In genomic region chr9:30264533-30265168, GRCm38 (mm10) we compare ENCODE assay signal across 7 mouse cellular contexts.
DNase-seq lines count a peak whose midpoint lies in the region; ATAC-seq lines count a peak whose summit lies in the region.

No protein-coding gene starts in this region.

- no peak overlapping the region for H3K9ac ChIP-seq in forebrain, embryonic 13.5 days
- H3K9ac ChIP-seq in hindbrain, embryonic 13.5 days = no peak overlapping the region

- H3K27ac ChIP-seq in forebrain, embryonic 13.5 days = no peak overlapping the region
- H3K27ac ChIP-seq in hindbrain, embryonic 13.5 days = no peak overlapping the region

- ATAC-seq in forebrain, embryonic 13.5 days = peak; percentile 96
- peak; percentile 87 for ATAC-seq in hindbrain, embryonic 13.5 days (ENCODE audit: low FRiP score)

- H3K9me3 ChIP-seq in forebrain, embryonic 13.5 days (replicated peaks) = no peaks in the 10 kb centered on the region
- H3K9me3 ChIP-seq in hindbrain, embryonic 13.5 days = no peaks in the 10 kb centered on the region

- 0 out of 2 replicates have a peak, but pooled peaks cover 4% of the 10 kb centered on the region for H3K4me1 ChIP-seq in forebrain, embryonic 13.5 days
- 0 out of 2 replicates have a peak, but pooled peaks cover 3% of the 10 kb centered on the region for H3K4me1 ChIP-seq in hindbrain, embryonic 13.5 days (replicated peaks)

- peaks cover 27% of the 10 kb centered on the region for H3K27me3 ChIP-seq in forebrain, embryonic 13.5 days
- no peaks in the 10 kb centered on the region for H3K27me3 ChIP-seq in hindbrain, embryonic 13.5 days

- no peaks in the 10 kb centered on the region for H3K36me3 ChIP-seq in forebrain, embryonic 13.5 days (ENCODE audit: poor library complexity, severe bottlenecking)
- H3K36me3 ChIP-seq in hindbrain, embryonic 13.5 days = no peaks in the 10 kb centered on the region

- WGBS in forebrain, embryonic 13.5 days = 2% methylated on average over 11 of the region's 11 CpGs
- WGBS in hindbrain, embryonic 13.5 days = 29% methylated on average over 11 of the region's 11 CpGs

- peak; percentile 20 for DNase-seq in WW6 (ENCODE audit: low read depth, low spot score)
- peak; percentile 54 for DNase-seq in cerebellum, adult 11 months
- DNase-seq in layer of hippocampus, postnatal 10 days (ENCODE audit: low spot score in 2 of 2) = peak; percentile 77 to 85
- DNase-seq in lung, postnatal 36 days = peak; percentile 57
- peak; percentile 53 to 69 for DNase-seq in right cerebral cortex, postnatal 36 days (ENCODE audit: low spot score in 2 of 2)

- no peak overlapping the region for H3K4me3 ChIP-seq in forebrain, embryonic 13.5 days
- no peak overlapping the region for H3K4me3 ChIP-seq in hindbrain, embryonic 13.5 days

- peak overlapping the region; percentile 27; the same call in 1 of the 2 replicates for H3K4me2 ChIP-seq in forebrain, embryonic 13.5 days
- no peak overlapping the region for H3K4me2 ChIP-seq in hindbrain, embryonic 13.5 days

Comparison
In these comparisons a context has a peak if more than half of its experiments do, and no peak if none do; other contexts are left out.
1. DNase-seq: peak in every context shown above with its lines; median percentile 81 in layer of hippocampus, postnatal 10 days; 61 in right cerebral cortex, postnatal 36 days; 57 in lung, postnatal 36 days; 54 in cerebellum, adult 11 months; 20 in WW6.